Mouse (Mus musculus): ENCODE data around the gene Gsap.
"Not testable (repeated sequence)": the region's sequence is repeated elsewhere in the genome, so short reads cannot be mapped to it uniquely, and the experiment has no call there.

The Gsap gene

DNA sequence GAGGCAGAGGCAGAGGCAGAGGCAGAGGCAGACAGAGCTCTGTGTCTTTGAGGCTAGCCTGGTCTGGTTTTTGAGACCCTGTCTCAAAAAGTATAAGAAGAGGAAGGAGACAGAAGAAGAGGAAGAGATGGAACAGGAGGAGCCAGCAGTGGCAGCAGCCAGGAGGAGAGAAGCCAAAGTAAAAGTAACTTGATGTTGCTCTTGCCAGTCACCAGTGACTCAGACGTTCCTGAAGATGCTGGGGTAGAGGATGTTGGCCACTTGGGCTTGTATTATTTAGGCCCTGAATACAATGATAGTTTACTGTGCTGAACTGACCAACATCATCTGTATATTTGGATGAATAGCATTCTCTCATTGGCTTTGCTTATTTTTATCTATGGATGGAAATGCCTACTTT lies 142.5 kb downstream of the Gsap start:
- DNase-seq (ENCODE audit: low spot score): no peak

DNA sequence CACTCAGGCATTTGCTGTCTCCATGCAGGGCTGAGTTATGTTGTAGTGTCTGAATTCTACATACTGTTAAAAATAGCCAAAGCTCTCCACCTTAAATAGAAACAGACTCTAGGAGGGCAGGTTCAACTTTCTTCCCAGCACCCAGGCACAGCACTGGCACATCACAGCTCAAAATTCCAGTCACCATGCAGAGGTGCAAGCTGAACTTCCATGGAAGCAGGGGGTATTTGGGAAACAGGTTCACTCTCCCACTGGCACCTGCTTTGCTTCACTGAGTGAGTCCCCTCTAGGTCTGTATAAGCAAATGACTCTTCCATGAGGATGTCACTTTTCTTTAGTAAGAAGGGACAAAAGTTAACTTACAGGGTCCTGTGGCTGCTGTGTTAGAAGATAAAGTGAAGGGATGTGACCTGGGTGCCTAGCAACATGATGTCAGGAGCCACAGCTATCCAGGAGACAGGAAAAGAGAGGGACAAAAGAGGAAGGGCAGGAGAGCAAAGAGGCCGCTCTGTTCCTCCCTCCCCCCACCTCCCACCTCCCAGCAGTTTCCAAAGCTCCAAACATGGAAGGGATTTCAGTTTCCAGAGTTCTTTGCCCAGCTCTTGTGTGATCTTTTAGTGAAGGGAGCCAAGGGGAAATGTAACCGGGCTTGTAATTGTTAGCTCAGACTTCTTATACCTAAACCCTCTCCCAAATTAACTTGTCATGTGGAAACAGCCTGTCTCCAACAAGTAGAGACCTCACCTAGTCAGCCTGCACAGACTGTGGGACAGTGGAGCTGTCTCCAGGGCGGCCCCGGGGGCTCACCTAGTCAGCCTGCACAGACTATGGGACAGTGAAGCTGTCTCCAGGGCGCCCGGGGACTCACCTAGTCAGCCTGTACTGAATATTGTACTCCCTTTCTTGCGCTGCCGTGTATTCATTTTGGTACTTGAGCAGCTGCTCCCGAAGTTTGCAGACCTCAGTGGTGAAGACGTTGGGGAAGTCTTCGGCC lies 143.9 kb downstream of the Gsap start:
- no peak for DNase-seq (ENCODE audit: low spot score)

DNA sequence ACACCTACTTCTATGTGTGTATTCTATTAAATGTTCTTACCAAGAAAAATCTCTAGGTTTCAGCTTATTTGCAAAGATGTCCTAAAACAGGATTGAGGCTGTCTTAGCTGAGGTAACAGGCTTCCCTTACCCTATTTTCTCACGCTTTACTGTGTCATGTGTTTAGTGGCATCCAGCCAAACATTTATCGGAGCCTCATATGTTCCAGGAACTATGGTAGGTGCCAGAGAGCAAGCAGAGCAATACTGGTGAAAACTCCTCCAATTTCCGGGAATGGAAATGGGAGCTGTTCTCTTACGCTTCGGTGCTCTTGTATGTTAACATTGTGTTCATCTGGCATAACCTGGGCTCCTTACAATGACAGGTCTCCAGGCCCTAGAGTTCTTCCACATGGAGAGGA lies 145.6 kb downstream of the Gsap start:
- no peak for DNase-seq (ENCODE audit: low spot score)

DNA sequence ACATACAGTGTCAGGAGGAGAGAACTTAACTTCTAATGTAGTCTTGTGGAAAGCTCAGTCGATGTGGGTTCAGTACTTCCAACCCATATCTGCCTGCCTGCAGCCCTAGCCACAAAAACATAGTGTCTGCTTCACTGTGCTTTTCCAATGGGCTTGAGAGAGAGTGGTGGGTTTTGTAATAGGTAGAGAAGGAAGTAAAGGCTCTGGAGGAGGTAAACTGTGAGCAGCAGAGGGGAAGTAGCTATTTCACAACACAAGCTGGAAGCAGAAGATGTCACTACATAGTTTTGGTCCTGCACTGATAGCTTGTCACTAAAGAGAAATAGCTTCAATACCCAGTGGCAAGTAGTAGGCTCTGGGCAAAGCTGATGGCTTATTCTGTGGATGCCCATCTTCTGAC lies 146.1 kb downstream of the Gsap start:
- DNase-seq (ENCODE audit: low spot score): no peak

DNA sequence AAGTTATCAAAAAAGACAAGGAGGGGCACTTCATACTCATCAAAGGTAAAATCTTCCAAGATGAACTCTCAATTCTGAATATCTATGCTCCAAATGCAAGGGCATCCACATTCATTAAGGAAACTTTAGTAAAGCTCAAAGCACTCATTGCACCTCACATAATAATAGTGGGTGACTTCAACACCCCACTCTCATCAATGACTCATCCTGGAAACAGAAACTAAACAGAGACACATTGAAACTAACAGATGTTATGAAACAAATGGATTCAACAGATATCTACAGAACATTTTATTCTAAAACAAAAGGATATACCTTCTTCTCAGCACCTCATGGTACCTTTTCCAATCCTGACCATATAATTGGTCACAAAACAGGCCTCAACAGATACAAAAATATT lies 156.2 kb downstream of the Gsap start:
- DNase-seq (ENCODE audit: low spot score): not testable (repeated sequence)

DNA sequence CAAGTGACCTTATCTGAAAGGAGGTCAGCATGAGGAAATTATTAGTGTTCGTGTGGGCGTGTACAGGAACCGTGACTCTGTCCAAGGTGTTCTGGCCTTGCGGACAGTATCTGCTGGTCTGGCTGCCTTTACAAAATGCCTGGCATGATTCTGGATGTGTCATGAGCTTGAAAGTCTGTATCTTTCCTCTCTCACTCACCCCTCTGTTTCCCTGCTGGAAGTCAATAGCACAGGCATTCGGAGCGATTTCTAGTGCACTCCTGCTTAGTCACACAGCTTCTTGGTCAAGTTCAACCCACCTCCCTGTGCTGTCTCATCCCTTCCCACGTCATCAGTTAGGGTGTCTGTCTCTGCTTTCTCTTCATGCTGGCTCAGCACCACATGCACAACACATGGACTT lies 162.3 kb downstream of the Gsap start:
- DNase-seq (ENCODE audit: low spot score): no peak

DNA sequence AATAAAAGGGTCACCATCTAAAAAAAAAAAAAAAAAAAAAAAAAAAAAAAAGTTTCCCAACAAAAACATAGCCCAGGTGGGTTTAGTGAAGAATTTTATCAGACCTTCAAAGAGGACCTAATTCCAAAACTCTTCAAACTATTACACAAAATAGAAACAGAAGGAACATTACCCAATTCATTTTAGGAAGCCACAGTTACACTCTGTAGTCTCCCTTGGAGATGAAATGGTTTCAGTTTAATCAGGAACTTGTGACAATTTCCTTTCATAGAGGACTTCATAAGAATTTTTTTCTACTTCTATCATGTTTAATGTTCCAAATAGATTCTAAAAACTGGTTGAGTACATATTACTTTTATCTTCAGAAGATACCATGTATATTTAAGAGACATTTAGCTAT lies 165.6 kb downstream of the Gsap start:
- no peak for DNase-seq (ENCODE audit: low spot score)

DNA sequence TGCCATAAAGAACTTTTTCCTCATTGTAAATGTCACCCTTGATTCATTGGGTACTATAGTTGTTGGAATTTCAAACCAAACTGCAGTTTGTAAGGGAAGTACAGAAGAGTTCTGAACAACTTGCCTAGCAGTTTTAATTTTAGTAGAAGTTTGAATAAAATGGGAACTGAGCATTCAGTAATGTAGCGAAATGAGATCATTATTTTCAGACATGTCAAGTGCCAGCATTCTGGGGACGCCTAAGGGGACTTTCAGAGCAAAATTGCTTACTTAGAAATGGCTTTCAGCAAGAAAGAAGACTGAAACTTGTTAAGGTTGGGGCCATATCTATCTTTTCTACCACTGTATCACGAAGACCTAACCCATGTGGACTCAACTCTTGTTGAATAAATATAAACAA lies 172.6 kb downstream of the Gsap start:
- DNase-seq (ENCODE audit: low spot score): no peak

DNA sequence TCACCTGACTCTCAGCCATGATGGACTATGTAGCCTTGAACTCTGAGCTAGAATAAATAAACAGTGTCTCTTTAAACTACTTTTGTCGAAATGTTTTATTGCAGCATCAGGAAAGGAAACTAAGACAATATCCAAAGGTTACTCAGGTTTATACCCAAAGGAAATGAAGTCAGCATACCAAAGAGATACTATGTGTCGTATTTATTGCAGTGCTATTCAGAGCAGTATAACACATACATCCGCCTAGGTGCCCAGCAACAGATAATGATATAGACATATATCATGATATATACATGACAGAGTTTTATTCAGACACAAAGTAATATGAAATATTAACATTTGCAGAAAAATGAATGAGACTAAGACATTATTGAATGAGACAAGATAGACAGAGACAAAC lies 177.3 kb downstream of the Gsap start:
- no peak for DNase-seq (ENCODE audit: low spot score)

Data from layer of hippocampus, adult 9-10 months (tissue).